Mouse (Mus musculus) 3134 (cell line): ENCODE measurements around the gene Wdr20.

ENCODE experiments used
- DNase-seq: peaks from one replicate; pipeline ENCODE4 v3.0.0-alpha.2; 2011; ENCODE audit warnings: low spot score; ENCODE audit not compliant: insufficient read length; ENCODE audit errors: extremely low read depth

Wdr20 gene

DNA sequence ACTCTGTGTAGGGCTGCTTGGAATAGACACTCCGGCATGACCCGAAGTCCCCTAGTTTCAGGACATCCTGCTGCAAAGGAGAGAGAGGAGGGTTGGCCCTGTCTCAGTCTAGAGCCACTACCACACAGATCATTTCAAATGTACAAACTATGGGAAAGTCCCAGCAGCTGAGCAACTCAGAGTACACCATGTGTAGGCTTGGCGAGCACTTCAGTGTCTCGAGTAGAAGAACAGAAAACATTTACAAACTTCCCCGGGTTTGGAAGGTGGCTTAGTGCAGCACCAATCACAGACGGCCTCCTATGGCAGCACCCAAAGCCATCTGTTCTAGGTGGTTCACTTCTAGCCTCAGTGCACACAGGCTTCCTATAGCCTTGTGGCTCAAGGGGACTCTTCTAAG, 75.9 kb downstream of the Wdr20 start:
- DNase-seq = no peak

DNA sequence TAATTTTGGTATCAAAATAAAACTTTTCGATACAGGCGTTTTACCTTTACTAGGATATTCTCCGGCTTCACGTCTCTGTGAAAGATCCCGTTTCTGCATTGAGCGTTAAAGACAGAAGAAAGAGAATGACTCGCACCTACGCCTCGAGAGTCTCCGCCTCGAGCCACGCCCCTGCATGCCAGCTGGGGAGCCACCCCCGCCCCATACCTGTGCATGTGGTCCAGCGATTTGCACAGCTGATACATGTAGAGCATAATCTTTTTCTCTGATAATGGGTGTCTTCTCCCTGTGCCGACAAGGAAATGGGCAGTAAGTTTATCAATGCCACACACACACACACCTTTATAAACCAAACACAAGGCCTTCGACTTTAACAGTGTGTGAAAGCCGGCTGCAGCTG, 77.2 kb downstream of the Wdr20 start:
- DNase-seq = no peak

DNA sequence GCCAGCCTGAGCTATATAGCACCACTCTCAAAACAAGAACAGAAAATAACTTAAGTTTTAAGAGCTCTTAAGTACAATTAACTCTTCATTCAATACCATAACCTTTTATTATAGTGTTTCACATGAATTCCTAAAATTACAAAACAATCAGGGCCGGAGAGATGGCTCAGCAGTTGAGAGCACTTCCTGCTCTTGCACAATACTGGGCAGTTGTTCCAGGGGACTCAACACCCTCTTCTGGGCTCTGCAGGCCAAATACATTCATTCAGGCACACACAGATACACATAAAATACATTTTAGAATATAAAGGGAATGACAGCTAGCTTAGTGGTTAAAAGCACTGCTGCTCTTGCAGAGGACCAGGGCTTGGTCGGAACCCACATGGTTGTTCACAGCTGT, 79.1 kb downstream of the Wdr20 start:
- DNase-seq = no peak

DNA sequence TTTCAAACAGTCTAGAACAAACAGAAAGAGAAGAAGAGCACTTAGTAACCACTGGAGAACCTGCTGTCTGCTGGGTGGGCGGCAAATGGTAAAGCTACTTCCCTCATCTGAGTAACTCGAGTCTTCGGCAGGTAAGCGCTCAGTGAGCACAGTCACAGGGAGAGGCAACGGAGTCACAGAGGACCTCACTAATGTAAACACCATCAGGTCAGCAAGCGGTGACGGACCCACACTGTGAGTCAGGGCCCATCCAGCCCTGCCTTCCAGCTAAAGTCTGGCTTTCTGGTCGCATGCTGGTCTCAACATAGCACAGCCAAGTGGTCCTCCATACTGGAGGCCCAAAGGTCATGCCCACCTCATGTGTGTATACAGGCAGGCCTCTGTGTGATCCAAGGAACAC, 81.6 kb downstream of the Wdr20 start:
- no peak for DNase-seq

DNA sequence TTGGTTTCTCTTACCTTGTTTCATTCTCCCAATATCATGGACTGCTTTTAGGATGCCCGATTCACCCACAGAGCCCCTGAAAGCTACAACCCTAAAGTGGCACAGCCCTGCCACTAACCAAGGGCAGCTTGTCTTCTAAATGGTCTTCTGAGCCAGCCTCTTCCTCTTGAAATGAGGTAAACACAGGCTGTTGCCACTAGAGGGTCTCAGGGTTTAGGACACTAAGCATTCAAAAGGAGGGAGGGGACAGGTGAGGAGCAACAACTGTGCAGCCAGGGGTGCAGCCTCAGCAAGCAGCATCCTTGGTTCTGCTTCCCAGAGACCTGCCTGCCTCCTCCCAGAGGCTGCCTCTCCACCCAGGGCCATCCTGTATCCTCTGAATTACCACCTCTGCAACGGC, 84.0 kb downstream of the Wdr20 start:
- no peak for DNase-seq

DNA sequence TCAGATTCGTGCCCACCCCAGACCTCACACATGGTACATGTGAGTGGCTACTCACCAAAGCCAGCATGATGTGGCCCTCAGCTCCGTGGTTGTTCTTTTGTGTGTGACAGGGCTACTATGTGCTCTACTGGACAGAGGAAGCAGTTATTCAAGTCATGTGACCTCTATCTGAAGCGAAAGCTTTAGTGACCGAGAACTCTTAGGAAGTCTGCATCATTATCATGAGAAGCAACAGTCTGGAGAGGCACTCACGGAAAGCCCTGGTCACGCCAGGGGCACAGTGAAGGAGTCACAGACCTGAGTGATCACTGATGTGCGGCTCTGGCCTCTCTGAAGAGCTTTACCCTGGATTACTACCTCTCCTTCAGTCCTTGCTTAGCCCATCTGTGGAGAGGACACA, 84.6 kb downstream of the Wdr20 start:
- DNase-seq = no peak

DNA sequence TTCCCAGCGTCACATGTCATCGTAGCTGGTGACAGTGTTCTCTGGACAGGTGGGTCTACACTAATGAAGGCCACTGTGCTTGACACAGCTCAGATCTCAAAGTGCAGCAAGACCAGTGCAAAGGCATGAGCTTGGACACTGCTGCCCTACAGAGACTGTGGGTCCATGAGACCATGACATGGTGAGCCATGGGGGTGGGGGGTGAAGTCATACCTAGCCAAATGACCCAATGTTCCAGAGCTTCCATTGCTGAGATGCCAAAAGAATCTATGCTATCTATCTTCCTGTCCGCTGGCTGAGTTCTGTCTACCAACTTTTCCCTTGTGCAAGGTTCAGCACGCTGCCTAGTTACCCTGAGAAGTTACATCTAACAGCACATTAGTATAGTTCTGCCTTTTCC, 91.2 kb downstream of the Wdr20 start:
- no peak for DNase-seq

DNA sequence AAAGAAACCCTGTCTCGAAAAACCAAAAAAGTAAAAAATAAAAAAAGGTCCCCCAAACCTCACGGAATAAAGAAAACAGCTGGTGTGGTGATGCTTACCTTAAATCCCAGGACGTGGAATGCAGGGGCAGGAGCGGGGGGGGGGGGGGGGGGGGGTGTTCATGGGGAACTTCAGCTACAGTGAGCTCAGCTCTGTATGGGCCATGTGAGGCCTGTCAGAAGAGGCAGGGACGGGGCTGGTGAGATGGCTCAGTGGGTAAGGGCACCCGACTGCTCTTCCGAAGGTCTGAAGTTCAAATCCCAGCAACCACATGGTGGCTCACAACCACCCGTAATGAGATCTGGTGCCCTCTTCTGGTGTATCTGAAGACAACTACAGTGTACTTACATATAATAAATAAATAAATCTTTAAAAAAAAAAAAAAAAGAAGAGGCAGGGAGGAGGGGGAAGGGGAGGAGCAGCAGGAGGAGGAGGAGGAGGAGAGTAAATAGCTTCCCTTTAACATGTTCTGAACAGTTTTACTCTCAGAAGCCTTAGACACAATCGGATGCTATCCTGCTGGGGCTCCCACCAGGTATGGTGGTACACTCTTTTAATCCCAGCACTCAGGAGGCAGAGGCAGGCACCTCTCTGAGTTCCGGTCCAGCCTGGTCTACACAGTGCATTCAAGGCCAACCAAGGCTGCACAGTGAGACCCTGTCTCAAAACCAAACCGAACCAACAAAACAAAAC, 92.7 kb downstream of the Wdr20 start:
- no peak for DNase-seq

DNA sequence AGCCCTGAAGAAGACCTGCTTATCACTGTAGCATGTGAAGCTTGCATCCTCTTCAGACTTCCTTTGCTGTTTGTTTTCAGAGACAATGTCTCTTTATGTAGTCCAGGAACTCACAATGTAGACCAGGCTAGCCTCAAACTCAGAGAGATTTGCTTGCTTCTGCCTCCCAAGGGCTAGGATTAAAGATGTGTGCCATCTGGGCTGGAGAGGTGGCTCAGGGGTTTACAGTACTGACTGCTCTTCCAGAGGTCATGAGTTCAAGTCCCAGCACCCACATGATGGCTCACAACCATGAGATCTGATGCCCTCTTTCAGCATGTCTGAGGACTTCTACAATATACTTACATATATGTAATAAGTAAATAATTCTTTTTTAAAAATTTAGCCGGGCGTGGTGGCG, 97.4 kb downstream of the Wdr20 start:
- DNase-seq = no peak

DNA sequence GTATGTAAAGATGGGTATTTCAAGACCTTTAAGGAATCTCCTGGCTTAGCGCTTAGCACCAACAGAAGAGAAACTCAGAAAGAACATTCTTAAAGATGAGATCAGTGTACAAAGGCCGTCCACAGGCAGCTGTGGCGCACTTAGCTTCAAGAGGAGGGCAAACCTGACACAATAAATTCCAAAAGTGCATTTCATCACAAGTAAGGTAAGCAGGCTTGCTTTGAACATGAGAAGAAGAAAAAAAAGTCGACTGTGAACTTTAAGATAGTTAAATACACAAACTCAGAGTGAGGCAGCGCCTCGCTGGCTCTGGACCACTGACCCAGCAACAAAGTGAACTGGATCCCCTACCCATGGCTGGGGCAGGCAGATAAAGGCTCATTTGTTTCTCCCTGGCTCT, 99.0 kb downstream of the Wdr20 start:
- no peak for DNase-seq

DNA sequence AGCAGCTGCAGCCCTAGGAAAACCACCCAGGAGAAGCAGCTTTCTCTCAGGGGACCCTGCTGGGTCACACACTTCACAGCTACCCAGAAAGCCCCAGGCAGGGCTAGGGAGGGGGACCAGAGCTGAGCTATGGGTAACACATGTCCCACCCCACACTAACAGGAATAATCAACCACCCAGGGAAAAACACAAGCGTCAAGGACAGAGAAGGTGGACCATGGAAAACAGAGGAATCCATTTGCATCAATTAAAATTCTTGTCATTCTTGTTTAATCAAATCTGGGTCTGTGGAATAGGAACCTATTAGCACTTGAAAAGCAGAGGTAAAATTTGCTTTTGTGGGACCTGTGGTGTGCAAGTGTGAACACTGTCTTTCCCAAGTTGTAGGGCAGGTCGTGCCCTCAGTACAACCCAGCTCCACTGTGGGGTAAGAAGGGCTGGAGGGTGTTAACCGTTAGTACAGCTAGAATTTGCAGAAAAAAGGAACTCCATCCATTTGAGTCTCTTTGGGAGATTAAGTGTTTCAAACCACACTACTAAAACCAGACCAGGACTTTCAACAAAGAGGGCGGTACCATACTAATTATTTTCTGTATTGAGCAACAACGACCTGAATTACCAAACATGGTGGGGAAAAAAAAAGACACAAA, 99.6 kb downstream of the Wdr20 start:
- DNase-seq = no peak

DNA sequence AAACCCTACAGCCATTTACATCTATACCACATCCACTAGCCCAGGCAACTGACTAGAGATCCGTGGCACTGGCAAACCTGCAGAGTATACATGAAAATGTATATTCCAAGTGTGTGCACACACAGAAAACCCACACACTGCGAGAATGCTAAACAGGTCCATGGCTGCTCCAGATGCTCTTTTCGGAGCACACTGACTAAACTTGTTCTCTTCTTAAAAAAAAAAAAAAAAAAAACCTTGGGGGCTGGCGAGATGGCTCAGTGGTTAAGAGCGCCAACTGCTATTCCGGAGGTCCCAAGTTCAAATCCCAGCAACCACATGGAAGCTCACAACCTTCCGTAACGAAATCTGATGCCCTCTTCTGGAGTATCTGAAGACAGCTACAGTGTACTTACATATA, 100.1 kb downstream of the Wdr20 start:
- no peak for DNase-seq

DNA sequence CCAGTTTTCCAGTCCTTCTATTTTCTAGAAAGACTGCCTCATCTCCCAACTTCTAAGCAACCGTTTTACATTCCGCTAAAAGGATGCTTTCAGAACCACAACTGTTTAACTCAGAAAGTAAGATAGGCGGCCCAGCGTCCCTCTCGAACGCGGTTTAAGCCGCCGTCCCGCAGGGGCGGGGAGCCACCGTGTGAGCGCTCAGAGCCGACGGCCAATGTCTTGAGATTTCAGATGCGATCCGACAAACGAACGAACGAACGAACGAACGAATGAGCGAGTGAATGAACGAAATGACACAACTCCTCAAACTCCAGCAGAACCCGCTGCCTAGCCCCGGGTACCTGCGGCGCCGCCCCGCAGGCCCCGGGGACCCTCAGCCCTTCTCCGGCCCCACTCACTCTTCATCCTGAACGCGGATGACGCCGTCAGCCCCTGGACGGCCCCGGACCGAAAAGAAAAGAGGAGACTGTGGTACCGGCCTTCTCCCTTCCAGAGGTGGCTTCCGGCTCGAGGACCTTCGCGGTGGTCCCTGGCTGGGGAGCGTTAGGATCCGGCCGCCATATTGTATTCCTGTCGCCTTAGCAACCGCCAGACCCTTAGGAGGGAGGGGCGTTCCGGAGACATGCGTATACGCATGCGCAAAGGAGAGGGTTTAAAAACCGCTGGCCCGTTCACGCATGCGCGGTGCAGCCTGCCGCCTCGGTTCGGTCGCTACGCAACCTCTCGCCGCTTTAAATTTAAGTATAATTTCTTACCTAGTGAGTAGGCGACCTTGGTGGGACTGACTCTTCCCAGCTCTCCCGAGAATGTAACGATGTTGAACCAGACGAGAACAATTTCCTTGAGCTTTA, 102.8 kb downstream of the Wdr20 start, which contains the start of gene Mok:
TSS of gene Mok (minus strand) at position 592 of the 851 bp plus-strand sequence.
- DNase-seq = peak; percentile 87

DNA sequence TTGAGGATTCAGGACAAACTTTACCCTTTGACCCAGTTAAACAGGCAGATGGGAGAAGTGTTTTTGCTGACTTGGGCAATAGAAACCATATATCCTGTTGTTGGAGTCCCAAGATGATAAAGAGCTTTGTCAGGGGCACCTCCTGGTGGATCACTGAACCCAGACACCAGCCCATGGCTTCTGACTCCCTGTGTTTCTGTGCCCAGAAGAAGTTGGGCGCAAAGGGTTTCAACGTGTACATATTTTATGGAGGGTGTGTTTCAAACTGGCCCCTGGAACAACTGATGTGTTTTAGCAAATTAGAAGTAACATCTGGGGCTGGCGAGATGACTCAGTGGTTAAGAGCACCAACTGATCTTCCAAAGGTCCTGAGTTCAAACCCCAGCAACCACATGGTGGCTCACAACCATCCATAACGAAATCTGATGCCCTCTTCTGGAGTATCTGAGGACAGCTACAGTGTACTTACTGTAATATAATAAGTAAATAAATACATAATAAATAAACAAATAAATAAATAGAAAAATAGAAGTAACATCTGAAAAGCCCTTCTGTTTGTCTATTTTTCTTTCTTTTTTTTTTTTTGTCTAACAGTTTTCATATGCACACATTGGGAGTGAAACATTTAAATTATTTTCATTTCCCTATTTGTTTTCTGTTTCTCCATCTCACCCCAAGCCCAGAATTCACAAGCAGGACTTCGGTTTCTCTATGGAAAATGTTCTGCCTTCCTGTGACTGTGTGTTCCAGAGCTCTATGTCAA, 104.2 kb downstream of the Wdr20 start:
- DNase-seq = peak; percentile 31

DNA sequence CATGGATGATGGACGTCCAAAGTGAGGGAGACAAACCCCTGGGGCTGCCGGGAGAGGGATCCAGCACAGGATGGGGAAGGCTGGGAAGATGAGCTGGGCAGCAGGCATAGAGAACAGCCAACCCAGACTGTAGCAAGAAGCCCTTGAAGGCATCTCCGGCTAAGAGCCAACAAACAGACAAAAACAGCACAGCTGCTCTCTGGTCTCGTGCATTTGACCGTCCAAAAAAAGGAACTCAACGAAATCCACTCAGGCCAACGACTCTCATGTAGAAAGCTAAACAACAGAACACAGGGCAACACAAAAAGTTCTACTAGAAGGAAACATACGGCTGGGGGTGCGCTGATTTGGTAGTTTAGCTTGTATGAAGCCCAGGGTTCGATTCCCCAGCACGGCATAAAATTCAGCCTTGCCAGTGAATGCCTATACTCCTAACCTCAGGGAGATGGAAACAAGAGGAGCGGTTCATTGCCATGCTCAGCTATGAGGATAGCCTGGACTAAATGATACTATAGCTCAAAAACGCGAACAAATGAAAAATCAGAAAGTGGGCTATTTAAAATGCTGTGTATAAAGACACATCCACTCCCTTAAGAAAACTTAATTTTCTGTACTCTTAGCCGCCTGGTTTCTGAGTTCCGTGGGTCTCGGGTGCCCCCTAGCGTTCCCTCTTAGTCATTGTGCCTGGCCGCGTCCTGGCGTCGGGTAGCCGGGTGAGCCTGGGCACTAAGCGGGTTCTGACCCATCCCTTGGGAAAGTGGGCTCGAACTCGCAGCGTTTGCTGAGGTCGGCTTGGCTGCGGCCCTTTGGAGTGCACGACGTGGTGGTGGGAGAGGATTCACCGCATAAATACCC, 105.7 kb downstream of the Wdr20 start:
- DNase-seq = peak; percentile 85

DNA sequence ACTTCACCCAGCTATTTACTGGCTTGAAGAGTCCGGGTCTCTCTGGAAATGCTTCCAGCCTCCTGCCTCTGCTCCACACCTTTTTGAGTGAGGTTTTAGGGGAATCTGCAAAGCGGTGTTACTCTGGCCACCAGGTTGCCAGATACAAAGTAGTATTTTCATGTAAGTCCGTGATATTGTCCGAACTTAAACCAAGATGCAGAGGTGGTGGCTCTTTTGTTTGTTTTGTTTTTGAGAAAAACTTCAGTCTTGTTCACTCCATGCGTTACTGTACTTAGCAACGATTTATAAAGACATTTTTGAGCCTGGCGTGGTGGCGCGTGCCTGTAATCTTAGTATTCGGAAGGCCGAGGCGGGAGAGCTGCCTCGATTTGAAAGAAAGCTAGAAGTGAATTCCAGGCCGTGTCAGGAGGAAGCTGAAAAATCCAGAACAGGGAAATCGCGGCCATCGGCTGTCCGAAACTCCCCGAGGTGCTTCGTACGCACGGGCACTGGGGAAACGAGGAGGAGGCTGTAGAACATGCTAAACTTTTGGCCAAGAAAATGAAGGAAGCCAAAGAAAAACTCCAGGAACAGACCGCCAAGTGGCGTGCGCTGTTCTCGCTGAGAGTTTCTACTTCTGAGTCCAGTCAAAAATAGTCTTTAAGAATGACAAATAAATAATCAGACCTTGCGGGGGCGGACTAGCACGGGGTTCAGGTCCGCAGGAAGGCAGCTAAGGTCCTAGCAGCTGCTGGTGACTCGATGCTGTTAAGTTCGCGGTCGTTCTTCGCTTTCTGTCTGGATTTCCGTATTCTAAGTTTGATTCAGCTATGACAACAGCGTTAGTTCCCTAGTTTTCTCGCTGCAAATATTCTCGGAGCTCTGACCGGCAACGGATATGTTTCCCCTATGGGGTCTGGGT, 106.7 kb downstream of the Wdr20 start:
- no peak for DNase-seq

DNA sequence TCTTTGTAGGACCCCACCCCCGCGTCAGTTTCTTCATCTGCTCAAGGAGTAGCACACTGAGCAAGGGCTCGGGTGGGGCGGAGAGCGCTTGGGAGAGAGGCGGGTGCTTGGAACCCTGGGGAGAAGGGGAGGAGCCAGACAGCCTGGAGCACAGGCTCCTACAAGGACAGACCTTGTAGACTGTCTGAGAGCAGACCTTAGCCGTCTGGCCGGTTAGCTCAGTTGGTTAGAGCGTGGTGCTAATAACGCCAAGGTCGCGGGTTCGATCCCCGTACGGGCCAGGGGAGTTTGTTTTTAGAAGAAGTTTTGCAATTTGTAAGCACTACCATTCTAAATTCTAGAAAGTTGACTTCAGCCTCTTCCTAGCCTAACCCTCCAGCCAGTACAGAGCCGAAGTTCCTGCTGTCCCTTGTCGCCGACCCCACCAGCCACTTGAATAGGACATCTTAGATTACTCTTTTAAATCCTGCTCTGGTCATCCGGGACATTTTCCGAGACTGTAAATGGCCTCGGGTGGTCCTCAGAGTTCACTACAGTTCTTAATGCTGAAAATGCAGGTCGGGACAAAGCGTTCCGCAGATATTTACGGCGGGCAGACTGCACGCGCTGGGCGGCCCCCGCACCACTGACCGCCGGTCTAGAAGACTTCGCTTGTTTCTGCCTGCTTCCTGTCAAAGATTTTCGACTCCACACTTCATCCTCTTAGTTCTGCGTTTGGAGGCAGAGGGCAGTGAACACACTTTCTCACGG, 107.6 kb downstream of the Wdr20 start:
- DNase-seq = peak; percentile 90

DNA sequence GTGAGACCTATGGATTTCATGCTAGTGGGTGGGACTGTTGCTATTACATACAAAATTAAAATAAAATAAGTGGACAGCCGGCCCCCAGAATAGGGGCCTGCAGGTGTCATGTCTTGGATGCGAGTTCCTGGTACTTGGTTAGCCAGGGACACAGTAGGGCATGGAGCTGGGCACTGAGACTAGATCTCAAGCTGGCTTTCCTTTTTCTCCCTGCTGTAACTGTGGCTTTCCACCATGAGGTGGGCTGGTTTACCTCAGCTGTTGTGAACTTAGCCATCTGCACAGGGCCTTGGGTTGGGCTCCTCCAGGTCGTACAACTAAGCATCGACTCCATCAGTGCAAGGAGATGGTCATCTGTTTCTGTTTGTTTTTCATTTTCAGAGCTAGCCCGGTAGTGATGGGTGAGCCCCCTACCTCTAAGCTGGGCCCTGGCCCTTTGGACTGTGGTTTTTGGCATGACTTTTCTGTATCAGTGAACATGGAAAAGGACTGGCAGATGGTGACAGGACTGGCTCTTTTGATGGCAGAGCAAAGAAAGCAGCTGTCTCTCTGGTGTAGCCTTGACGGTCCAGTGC, 108.5 kb downstream of the Wdr20 start:
- DNase-seq = no peak
